Mouse (Mus musculus) thymus, postnatal 14 days (tissue): Measurements from ENCODE around the gene Stk4.

ENCODE experiments used
- DNase-seq: peaks from one replicate; pipeline ENCODE4 v3.0.0; 2021

Gene Stk4

GRCm38 (mm10) chr2:164082175-164082574, 12.1 kb downstream of the Stk4 start:
- peak; percentile 33 for DNase-seq

GRCm38 (mm10) chr2:164083609-164084341, 13.7 kb downstream of the Stk4 start:
- peak; percentile 82 for DNase-seq

- peak; percentile 87 for DNase-seq
Observed at GRCm38 (mm10) chr2:164084342-164084700, 14.2 kb downstream of the Stk4 start.

GRCm38 (mm10) chr2:164087416-164088017, 17.4 kb downstream of the Stk4 start:
- peak; percentile 45 for DNase-seq

GRCm38 (mm10) chr2:164089508-164089907, 19.4 kb downstream of the Stk4 start:
- no peak for DNase-seq

GRCm38 (mm10) chr2:164094152-164094551, 24.0 kb downstream of the Stk4 start:
- DNase-seq, result peak; percentile 52

- DNase-seq, result no peak
Observed at GRCm38 (mm10) chr2:164098603-164099250, 28.6 kb downstream of the Stk4 start.

GRCm38 (mm10) chr2:164101936-164102335, 31.8 kb downstream of the Stk4 start:
- DNase-seq, result no peak

- DNase-seq, result no peak
Observed at GRCm38 (mm10) chr2:164102366-164102765, 32.2 kb downstream of the Stk4 start.

- peak; percentile 65 for DNase-seq
Observed at GRCm38 (mm10) chr2:164103501-164103900, 33.4 kb downstream of the Stk4 start.

- no peak for DNase-seq
Observed at GRCm38 (mm10) chr2:164106287-164107035, 36.3 kb downstream of the Stk4 start.

GRCm38 (mm10) chr2:164107125-164107874, 37.2 kb downstream of the Stk4 start:
- DNase-seq, result no peak

GRCm38 (mm10) chr2:164108501-164108900, 38.4 kb downstream of the Stk4 start:
- DNase-seq, result no peak

GRCm38 (mm10) chr2:164111546-164111945, 41.4 kb downstream of the Stk4 start:
- no peak for DNase-seq

GRCm38 (mm10) chr2:164114051-164114450, 43.9 kb downstream of the Stk4 start:
- DNase-seq, result no peak

GRCm38 (mm10) chr2:164115531-164115930, 45.4 kb downstream of the Stk4 start:
- no peak for DNase-seq

GRCm38 (mm10) chr2:164119503-164119902, 49.4 kb downstream of the Stk4 start:
- no peak for DNase-seq

GRCm38 (mm10) chr2:164123169-164123766, 53.1 kb downstream of the Stk4 start:
- no peak for DNase-seq

GRCm38 (mm10) chr2:164126533-164126955, 56.4 kb downstream of the Stk4 start:
- no peak for DNase-seq

- DNase-seq, result no peak
Observed at GRCm38 (mm10) chr2:164127297-164127696, 57.2 kb downstream of the Stk4 start.

- DNase-seq, result no peak
Observed at GRCm38 (mm10) chr2:164128576-164129411, 58.7 kb downstream of the Stk4 start.
